Mouse (Mus musculus): Measurements from ENCODE around the gene Kcnab2. TPM values are rescaled to one million over a fixed set of nuclear protein-coding genes. Genes with fewer than 3 reads are reported as not detected.

The Kcnab2 gene
- total and polyA plus RNA-seq, 2 experiments from 2014 or later: 24.2 to 31.5 TPM

GRCm38 (mm10) chr4:152350722-152351421, 126.8 kb downstream of the Kcnab2 start:
- ATAC-seq (no peak), DNase-seq (no peak)
- Histone ChIP-seq H3K4me2 (ENCODE audit: low read depth) (peak overlapping the region; percentile 54), H3K27me3 (ENCODE audit: insufficient read depth, low read length) (no peaks in the 10 kb centered on the region), H3K36me3 (ENCODE audit: insufficient read depth) (peaks cover 18% of the 10 kb centered on the region), H3K4me1 (ENCODE audit: insufficient read depth) (peaks cover 28% of the 10 kb centered on the region), H3K9me3 (ENCODE audit: low read length) (no peaks in the 10 kb centered on the region), H3K27ac (ENCODE audit: low read depth, low read length) (peak overlapping the region; percentile 96), H3K4me3 (ENCODE audit: low read depth, low read length) (no peak overlapping the region), H3K9ac (peak overlapping the region; percentile 35; the same call in 1 of the 2 replicates)
- WGBS: 32% methylated on average over 8 of the region's 8 CpGs
- no peak for TF ChIP-seq CTCF (IDR thresholded peaks at IDR 0.05; ENCODE audit: low read depth)

- DNase-seq: peak; percentile 92
- Histone ChIP-seq H3K27ac (ENCODE audit: low read depth, low read length) (peak overlapping the region; percentile 96), H3K4me2 (ENCODE audit: low read depth) (peak overlapping the region; percentile 54), H3K9ac (peak overlapping the region; percentile 57), H3K27me3 (ENCODE audit: insufficient read depth, low read length) (no peaks in the 10 kb centered on the region), H3K9me3 (ENCODE audit: low read length) (no peaks in the 10 kb centered on the region), H3K4me1 (ENCODE audit: insufficient read depth) (peaks cover 28% of the 10 kb centered on the region), H3K36me3 (ENCODE audit: insufficient read depth) (peaks cover 18% of the 10 kb centered on the region), H3K4me3 (ENCODE audit: low read depth, low read length) (peak overlapping the region; percentile 26)
- no peak for TF ChIP-seq CTCF (IDR thresholded peaks at IDR 0.05; ENCODE audit: low read depth)
- peak; percentile 81 for ATAC-seq
- WGBS: 4% methylated on average over 17 of the region's 17 CpGs
Observed at GRCm38 (mm10) chr4:152349837-152350381, 127.8 kb downstream of the Kcnab2 start.

GRCm38 (mm10) chr4:152345120-152345889, 132.4 kb downstream of the Kcnab2 start:
- H3K4me2 ChIP-seq (ENCODE audit: low read depth): no peak overlapping the region
- H3K9me3 ChIP-seq (ENCODE audit: low read length): no peaks in the 10 kb centered on the region
- no peaks in the 10 kb centered on the region; the same call in 1 of the 2 replicates for H3K27me3 ChIP-seq (ENCODE audit: insufficient read depth, low read length)
- TF ChIP-seq CTCF (IDR thresholded peaks at IDR 0.05; ENCODE audit: low read depth): no peak
- no peak overlapping the region for H3K9ac ChIP-seq
- DNase-seq (no peak), ATAC-seq (no peak)
- H3K36me3 ChIP-seq (ENCODE audit: insufficient read depth): no peaks in the 10 kb centered on the region
- H3K4me1 ChIP-seq (ENCODE audit: insufficient read depth): peaks cover 22% of the 10 kb centered on the region
- H3K4me3 ChIP-seq (ENCODE audit: low read depth, low read length): no peak overlapping the region
- WGBS: 49% methylated on average over 7 of the region's 7 CpGs
- no peak overlapping the region for H3K27ac ChIP-seq (ENCODE audit: low read depth, low read length)

GRCm38 (mm10) chr4:152344651-152345050, 133.0 kb downstream of the Kcnab2 start:
- DNase-seq (no peak), ATAC-seq (no peak)
- Histone ChIP-seq H3K4me2 (ENCODE audit: low read depth) (no peak overlapping the region), H3K36me3 (ENCODE audit: insufficient read depth) (no peaks in the 10 kb centered on the region; the same call in 1 of the 2 replicates), H3K27me3 (ENCODE audit: insufficient read depth, low read length) (no peaks in the 10 kb centered on the region; the same call in 1 of the 2 replicates), H3K9ac (no peak overlapping the region), H3K4me1 (ENCODE audit: insufficient read depth) (peaks cover 24% of the 10 kb centered on the region), H3K9me3 (ENCODE audit: low read length) (no peaks in the 10 kb centered on the region), H3K4me3 (ENCODE audit: low read depth, low read length) (no peak overlapping the region), H3K27ac (ENCODE audit: low read depth, low read length) (no peak overlapping the region)
- WGBS: 70% methylated on average over 7 of the region's 7 CpGs
- no peak for TF ChIP-seq CTCF (IDR thresholded peaks at IDR 0.05; ENCODE audit: low read depth)

GRCm38 (mm10) chr4:152343296-152343695, 134.4 kb downstream of the Kcnab2 start:
- Histone ChIP-seq H3K36me3 (ENCODE audit: insufficient read depth) (no peaks in the 10 kb centered on the region; the same call in 1 of the 2 replicates), H3K27me3 (ENCODE audit: insufficient read depth, low read length) (no peaks in the 10 kb centered on the region; the same call in 1 of the 2 replicates), H3K4me3 (ENCODE audit: low read depth, low read length) (no peak overlapping the region), H3K9ac (no peak overlapping the region), H3K4me2 (ENCODE audit: low read depth) (no peak overlapping the region), H3K4me1 (ENCODE audit: insufficient read depth) (peaks cover 16% of the 10 kb centered on the region; the same call in 1 of the 2 replicates), H3K27ac (ENCODE audit: low read depth, low read length) (no peak overlapping the region), H3K9me3 (ENCODE audit: low read length) (no peaks in the 10 kb centered on the region)
- DNase-seq: peak; percentile 61
- TF ChIP-seq CTCF (IDR thresholded peaks at IDR 0.05; ENCODE audit: low read depth): peak; percentile 82
- no peak for ATAC-seq
- 11% methylated on average over 5 of the region's 5 CpGs for WGBS

Other genes starting within 250 kb of the Kcnab2 start
- 53.3 and 71.4 TPM in 2 replicates for gene Gpr153, start 203.6 kb downstream of the Kcnab2 start, total RNA-seq (2014; rRNA removed)
- 8.2 and 11.4 TPM in 2 replicates for gene Gpr153, start 203.6 kb downstream of the Kcnab2 start, polyA plus RNA-seq (2015; fragmentation: Nextera tagmentation; extraction: Ambion mirVana)
- gene Hes3, start 186.2 kb downstream of the Kcnab2 start, total RNA-seq (2014; rRNA removed): 0.57 TPM in 1 of 2 replicates, not detected in the other
- 0.13 TPM in 1 of 2 replicates, not detected in the other for gene Hes3, start 186.2 kb downstream of the Kcnab2 start, polyA plus RNA-seq (2015; fragmentation: Nextera tagmentation; extraction: Ambion mirVana)
- gene Icmt, start 180.6 kb downstream of the Kcnab2 start, total RNA-seq (2014; rRNA removed): 24.4 and 28.5 TPM in 2 replicates
- gene Icmt, start 180.6 kb downstream of the Kcnab2 start, polyA plus RNA-seq (2015; fragmentation: Nextera tagmentation; extraction: Ambion mirVana): 9.8 and 12.7 TPM in 2 replicates
- 2.6 and 4.4 TPM in 2 replicates for gene Rnf207, start 158.9 kb downstream of the Kcnab2 start, total RNA-seq (2014; rRNA removed)
- 2.7 and 4.2 TPM in 2 replicates for gene Rnf207, start 158.9 kb downstream of the Kcnab2 start, polyA plus RNA-seq (2015; fragmentation: Nextera tagmentation; extraction: Ambion mirVana)
- gene Rpl22, start 152.1 kb downstream of the Kcnab2 start, total RNA-seq (2014; rRNA removed): 313 and 387 TPM in 2 replicates
- 176 and 212 TPM in 2 replicates for gene Rpl22, start 152.1 kb downstream of the Kcnab2 start, polyA plus RNA-seq (2015; fragmentation: Nextera tagmentation; extraction: Ambion mirVana)
- gene Chd5, start 139.2 kb downstream of the Kcnab2 start, total RNA-seq (2014; rRNA removed): 60.0 and 76.0 TPM in 2 replicates
- 35.2 and 57.8 TPM in 2 replicates for gene Chd5, start 139.2 kb downstream of the Kcnab2 start, polyA plus RNA-seq (2015; fragmentation: Nextera tagmentation; extraction: Ambion mirVana)
- gene Nphp4, start 1.2 kb downstream of the Kcnab2 start, total RNA-seq (2014; rRNA removed): 5.5 and 6.5 TPM in 2 replicates
- gene Nphp4, start 1.2 kb downstream of the Kcnab2 start, polyA plus RNA-seq (2015; fragmentation: Nextera tagmentation; extraction: Ambion mirVana): 2.6 and 3.5 TPM in 2 replicates

Data from forebrain, postnatal 0 days (tissue).